Mouse (Mus musculus) stomach, embryonic 15.5 days (tissue): ENCODE measurements at regions not wholly inside any gene's neighbourhood (a gene's known extent, or its start where the extent isn't known, plus 50 kb on each side); places are given as distances from the start of the nearest gene placed in this dataset.
"Not testable (repeated sequence)": the region's sequence is repeated elsewhere in the genome, so short reads cannot be mapped to it uniquely, and the experiment has no call there.

ENCODE experiments used
- ATAC-seq: fragments of 200-750 bp; cut with Nextera tagmentation; 2 replicates; pipeline ENCODE4 v1.8.0; 2017; ENCODE audit warnings: low read depth, moderate number of reproducible peaks, moderate TSS enrichment; ENCODE audit not compliant: insufficient read depth, low FRiP score
- H3K27ac ChIP-seq: fragments of 300-500 bp; sonication (generic); 2 replicates; pipeline ENCODE4 v1.5.1; 2015; ENCODE audit warnings: mild to moderate bottlenecking, inconsistent platforms
- H3K27me3 ChIP-seq: fragments of 300-500 bp; sonication (generic); replicated peaks from 2 replicates; pipeline ENCODE4 v1.6.1; 2015; ENCODE audit warnings: inconsistent platforms
- H3K36me3 ChIP-seq: fragments of 300-500 bp; sonication (generic); 2 replicates; pipeline ENCODE4 v1.6.1; 2015; ENCODE audit warnings: inconsistent platforms
- H3K4me1 ChIP-seq: fragments of 300-500 bp; sonication (generic); 2 replicates; pipeline ENCODE4 v1.6.1; 2015; ENCODE audit warnings: inconsistent platforms
- H3K4me2 ChIP-seq: fragments of 300-500 bp; sonication (generic); 2 replicates; pipeline ENCODE4 v1.6.1; 2015; ENCODE audit warnings: mild to moderate bottlenecking, inconsistent platforms
- H3K4me3 ChIP-seq: fragments of 300-500 bp; sonication (generic); replicated peaks from 2 replicates; pipeline ENCODE4 v1.5.1; 2015; ENCODE audit warnings: inconsistent platforms
- H3K9ac ChIP-seq: fragments of 300-500 bp; sonication (generic); 2 replicates; pipeline ENCODE4 v1.6.1; 2015; ENCODE audit warnings: inconsistent platforms
- H3K9me3 ChIP-seq: fragments of 300-500 bp; sonication (generic); 2 replicates; pipeline ENCODE4 v1.6.1; 2016; ENCODE audit warnings: inconsistent platforms
- WGBS: fragments of 180-500 bp; shearing (Covaris S2); methylation state at CpG from one replicate; pipeline ENCODE4 v1.1.7; 2015; 5-methylcytosine and 5-hydroxymethylcytosine counted together

DNA sequence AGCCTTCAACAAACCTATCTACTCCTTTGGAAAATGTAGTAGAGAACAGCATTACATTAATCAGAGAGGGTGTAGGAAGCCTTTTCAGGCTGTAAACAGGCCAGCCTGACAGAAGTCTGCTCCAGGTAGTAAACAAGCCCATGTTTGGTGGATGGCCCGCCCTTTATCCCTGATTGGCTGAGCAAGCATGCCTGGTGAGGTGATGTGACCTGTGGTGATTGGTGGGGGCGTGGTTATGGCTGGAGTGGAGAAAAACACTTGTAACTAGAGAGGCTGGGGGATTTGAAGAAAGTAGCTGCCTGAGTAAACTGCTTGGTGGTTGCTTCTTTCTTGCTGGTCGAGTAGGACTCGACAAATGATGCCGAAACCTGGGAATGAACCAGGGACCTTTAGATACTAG, 621.3 kb upstream of the Dsel start:
- 74% methylated on average over 5 of the region's 5 CpGs for WGBS
- H3K9ac ChIP-seq, H3K4me3 ChIP-seq, H3K4me1 ChIP-seq, H3K27me3 ChIP-seq, H3K27ac ChIP-seq, ATAC-seq, H3K4me2 ChIP-seq, H3K36me3 ChIP-seq, H3K9me3 ChIP-seq: not testable (repeated sequence)

DNA sequence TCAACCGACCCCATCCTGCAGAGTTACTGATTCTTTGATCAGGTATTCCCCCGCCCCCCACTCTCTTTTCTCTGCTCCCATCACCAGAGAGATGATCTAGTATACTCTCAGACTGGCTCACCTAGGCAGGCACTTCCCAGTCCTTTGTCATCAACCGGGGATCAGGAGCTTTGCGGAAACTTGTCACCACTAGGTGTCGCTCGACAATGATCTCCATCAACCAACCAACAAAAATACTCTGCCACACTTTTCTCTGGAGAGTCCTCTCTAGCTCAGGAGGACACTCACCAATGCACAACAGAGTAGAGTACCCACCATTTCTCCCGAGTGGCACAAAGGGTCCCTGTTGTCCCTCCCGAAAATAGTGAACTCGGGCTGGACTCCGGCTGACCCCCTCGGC, 591.3 kb upstream of the Dsel start:
- Histone ChIP-seq H3K9ac (no peak overlapping the region), H3K27me3 (no peaks in the 10 kb centered on the region), H3K9me3 (no peaks in the 10 kb centered on the region), H3K4me1 (no peaks in the 10 kb centered on the region), H3K4me2 (no peak overlapping the region), H3K27ac (no peak overlapping the region), H3K36me3 (no peaks in the 10 kb centered on the region), H3K4me3 (no peak overlapping the region)
- ATAC-seq = no peak
- 39% methylated on average over 11 of the region's 11 CpGs for WGBS

DNA sequence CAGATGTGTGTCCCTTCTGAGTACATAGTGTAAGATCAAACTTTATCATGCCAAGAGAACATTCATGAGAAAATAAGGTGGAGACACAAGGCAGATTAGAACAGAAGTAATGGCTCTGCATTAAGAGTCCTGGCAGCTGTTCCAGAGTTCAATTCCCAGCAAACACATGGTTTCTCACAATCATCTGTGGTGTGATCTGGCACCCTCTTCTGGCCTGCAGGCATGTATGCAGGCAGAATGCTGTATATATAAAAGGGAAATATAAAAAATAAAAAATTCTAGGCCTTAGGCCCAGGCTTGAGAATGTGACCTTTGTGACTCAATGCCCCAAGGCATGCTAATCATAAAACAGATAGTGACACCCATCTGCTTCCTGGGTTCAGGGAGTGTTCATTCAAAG, 587.7 kb upstream of the Dsel start:
- H3K9ac ChIP-seq = no peak overlapping the region
- H3K4me1 ChIP-seq = no peaks in the 10 kb centered on the region
- H3K27ac ChIP-seq = no peak overlapping the region
- no peak overlapping the region for H3K4me3 ChIP-seq
- H3K9me3 ChIP-seq = no peaks in the 10 kb centered on the region
- no peaks in the 10 kb centered on the region for H3K27me3 ChIP-seq
- ATAC-seq = no peak
- H3K36me3 ChIP-seq = no peaks in the 10 kb centered on the region
- H3K4me2 ChIP-seq = no peak overlapping the region

DNA sequence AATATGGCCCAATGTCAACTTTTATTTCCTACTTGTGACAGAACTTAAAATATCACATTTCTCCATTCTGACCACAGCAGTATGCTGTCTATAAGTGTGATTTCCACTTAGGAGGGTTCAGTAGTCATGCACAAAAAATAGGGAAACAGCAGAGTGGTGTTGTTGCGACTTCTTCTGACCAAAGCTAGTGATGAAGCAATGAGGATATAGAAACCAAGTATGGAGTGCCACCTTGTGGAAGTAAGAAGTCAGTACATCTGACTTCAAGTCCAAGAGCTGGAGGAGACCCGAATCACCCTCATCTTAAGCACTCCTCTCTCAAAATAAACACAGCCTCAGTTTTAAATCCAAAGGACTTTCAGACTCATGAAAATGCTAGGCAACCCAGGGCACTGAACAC, 586.9 kb upstream of the Dsel start:
- no peak for ATAC-seq
- Histone ChIP-seq H3K4me2 (no peak overlapping the region), H3K4me3 (no peak overlapping the region), H3K4me1 (no peaks in the 10 kb centered on the region), H3K27me3 (no peaks in the 10 kb centered on the region), H3K9ac (no peak overlapping the region), H3K27ac (no peak overlapping the region), H3K9me3 (no peaks in the 10 kb centered on the region), H3K36me3 (no peaks in the 10 kb centered on the region)
- WGBS = 14% methylated on average over 2 of the region's 2 CpGs

DNA sequence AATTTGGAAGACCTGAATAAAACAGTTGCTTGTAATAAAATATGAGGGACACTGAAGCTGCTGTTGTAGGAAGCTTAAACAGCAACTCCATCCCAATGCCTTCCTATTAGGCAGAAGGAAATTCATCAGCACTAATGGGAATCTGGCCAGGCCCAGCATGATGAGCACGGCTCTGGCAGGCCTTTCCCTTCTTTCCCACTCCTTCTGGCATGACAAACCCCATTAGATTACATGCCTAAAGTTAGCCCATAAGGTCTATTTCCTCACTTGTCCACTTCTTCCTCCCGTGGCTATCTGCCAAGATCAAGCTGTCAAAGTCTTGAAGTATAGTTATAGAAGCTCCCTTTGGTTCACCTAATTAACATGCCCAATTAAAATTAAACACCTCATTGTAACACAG, 574.4 kb upstream of the Dsel start:
- H3K9me3 ChIP-seq = no peaks in the 10 kb centered on the region
- H3K27me3 ChIP-seq = no peaks in the 10 kb centered on the region
- H3K4me2 ChIP-seq = no peak overlapping the region
- no peaks in the 10 kb centered on the region for H3K4me1 ChIP-seq
- H3K4me3 ChIP-seq = no peak overlapping the region
- H3K27ac ChIP-seq = no peak overlapping the region
- 61% methylated on average over 2 of the region's 2 CpGs for WGBS
- no peak overlapping the region for H3K9ac ChIP-seq
- ATAC-seq = no peak
- no peaks in the 10 kb centered on the region for H3K36me3 ChIP-seq

DNA sequence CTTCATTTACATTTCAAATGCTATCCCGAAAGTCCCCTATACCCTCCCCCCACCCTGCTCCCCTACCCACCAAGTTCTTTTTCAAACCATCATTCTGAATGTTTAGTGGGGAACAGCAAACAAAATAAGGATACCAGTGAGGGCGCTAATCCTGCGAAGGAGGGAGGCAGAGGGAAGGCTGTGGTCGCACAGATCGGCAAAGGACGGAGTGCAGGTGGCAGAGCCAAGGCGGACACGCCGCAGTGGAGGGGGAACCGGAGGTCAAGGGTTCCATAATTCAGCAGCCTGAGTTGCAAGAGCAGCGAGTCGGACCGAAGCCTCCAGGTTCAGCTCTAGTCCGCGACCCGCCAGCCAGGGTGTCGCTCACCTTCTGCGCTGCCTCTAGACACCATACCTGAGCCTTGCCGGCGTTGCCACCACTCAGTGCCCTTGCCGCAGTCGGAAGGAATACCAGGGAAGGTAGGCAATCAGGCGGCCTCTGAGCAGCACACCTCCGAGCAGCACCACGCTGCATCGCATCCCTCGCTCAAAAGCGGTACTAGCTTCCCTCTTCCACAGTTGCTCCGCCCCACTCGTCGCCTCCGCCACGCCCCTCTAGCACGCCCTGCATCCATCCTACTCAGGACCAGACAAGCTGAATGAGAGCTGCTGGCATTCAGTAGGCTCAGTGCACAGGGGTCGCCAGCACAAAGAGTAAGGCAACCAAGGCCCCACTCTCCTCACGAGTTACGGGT, 551.8 kb upstream of the Dsel start:
- ATAC-seq = peak; percentile 56; the same call in 1 of the 2 replicates
- Histone ChIP-seq H3K9ac (no peak overlapping the region), H3K4me2 (peak overlapping the region; percentile 68), H3K27ac (no peak overlapping the region), H3K27me3 (0 out of 2 replicates have a peak, but pooled peaks cover 2% of the 10 kb centered on the region), H3K4me1 (0 out of 2 replicates have a peak, but pooled peaks cover 4% of the 10 kb centered on the region), H3K4me3 (peak overlapping the region; percentile 35), H3K9me3 (no peaks in the 10 kb centered on the region), H3K36me3 (no peaks in the 10 kb centered on the region)
- WGBS = 4% methylated on average over 37 of the region's 37 CpGs

DNA sequence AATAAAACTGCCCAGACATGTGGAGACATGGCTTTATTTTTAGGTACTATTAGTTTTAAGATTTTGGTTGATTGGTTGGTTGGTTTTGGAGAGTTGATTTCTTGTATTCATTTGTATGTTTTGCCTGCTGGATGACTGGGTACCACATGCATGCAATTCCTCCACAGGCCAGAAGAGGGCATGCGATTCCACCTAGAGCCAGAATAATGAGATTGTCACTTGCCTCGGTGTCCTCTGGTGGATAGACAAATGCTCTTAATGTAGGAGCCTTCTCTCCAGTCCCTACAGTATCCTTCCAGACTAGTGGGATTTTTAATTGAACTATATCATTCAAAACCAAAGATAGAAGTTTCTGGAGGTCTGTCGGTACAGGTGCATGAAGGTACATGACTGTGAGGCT, 524.1 kb upstream of the Dsel start:
- H3K27ac ChIP-seq = no peak overlapping the region
- WGBS = 40% methylated on average over 3 of the region's 3 CpGs
- no peak overlapping the region for H3K4me3 ChIP-seq
- no peaks in the 10 kb centered on the region for H3K4me1 ChIP-seq
- H3K36me3 ChIP-seq = no peaks in the 10 kb centered on the region
- no peak overlapping the region for H3K9ac ChIP-seq
- H3K4me2 ChIP-seq = no peak overlapping the region
- ATAC-seq = no peak
- H3K9me3 ChIP-seq = no peaks in the 10 kb centered on the region
- no peaks in the 10 kb centered on the region for H3K27me3 ChIP-seq

DNA sequence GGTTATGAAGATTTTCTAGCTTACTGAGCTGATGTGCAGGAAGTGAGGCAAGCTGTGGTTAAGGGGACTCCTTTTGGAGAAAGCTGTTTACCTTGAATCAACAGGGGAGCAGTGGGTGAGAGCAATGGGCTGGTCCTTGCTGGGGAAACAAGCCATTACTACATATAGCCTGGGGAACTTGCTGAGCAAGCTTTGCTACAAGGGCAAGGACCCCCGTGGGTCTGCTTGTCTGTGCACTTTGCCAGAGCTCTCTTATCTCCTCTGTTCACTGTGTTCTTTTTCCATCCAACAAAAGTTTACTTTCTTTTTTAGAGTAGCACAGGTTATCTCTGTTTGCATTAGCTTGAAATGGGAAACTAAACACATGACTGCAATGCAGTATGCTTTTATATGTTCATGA, 519.3 kb upstream of the Dsel start:
- peak; percentile 92 for ATAC-seq
- WGBS = 25% methylated on average over 1 of the region's 1 CpGs
- H3K27ac ChIP-seq = no peak overlapping the region
- H3K4me3 ChIP-seq = no peak overlapping the region
- no peaks in the 10 kb centered on the region for H3K27me3 ChIP-seq
- H3K4me2 ChIP-seq = no peak overlapping the region
- no peaks in the 10 kb centered on the region for H3K4me1 ChIP-seq
- no peak overlapping the region for H3K9ac ChIP-seq
- no peaks in the 10 kb centered on the region for H3K9me3 ChIP-seq
- H3K36me3 ChIP-seq = no peaks in the 10 kb centered on the region

DNA sequence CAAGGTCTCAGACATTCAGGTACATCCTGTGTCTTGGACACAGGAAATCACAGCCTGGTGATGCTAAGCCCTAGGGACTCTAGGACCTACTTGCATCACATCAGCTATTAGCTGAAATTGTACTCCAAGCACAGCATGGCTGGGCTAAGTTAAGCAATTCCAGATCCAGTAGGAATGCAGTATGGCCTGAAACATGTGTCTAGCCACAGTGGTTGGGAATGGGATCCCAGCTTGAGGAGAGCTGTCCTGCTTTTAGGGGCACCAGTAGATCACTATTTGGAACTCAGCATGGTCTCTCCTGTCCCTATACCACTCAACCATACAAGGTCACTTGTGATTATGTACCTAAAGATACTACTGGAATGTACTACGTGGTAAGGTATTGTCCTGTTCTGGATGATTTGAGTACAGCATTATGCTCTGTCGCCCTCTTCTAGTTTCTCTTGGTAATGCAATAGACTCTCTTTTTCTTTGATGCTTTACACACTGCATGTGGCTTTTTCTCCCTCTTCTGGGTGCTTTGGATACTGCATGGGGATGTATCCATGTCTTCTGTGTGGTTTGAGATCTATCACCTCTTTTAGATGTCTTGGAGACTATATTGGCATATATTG, 515.0 kb upstream of the Dsel start:
- whole genome bisulfite sequencing = 21% methylated on average over 2 of the region's 2 CpGs
- no peaks in the 10 kb centered on the region for H3K4me1 ChIP-seq
- ATAC-seq = peak; percentile 54

DNA sequence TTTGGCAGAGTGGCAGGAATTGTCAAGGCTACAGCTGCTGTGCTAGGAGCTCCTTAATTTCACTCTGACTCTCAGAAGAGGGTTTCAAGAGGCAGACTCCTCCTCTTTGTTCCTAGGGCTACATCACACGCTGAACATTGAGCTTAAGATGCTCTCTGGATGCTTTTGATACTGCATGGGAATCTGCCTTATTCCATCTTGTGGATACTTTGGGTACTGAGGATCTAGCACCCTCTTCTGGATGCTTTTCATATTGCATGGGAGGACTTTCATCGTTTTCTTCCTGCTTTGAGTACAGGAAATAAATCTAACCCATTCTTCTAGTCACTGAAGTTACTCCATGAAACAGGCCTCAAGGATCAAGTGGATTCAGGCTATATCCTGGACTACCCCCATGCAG, 513.9 kb upstream of the Dsel start:
- H3K4me3 ChIP-seq = no peak overlapping the region
- H3K9ac ChIP-seq = no peak overlapping the region
- H3K9me3 ChIP-seq = no peaks in the 10 kb centered on the region
- 7% methylated on average over 2 of the region's 2 CpGs for WGBS
- H3K36me3 ChIP-seq = no peaks in the 10 kb centered on the region
- H3K4me1 ChIP-seq = no peaks in the 10 kb centered on the region
- H3K27me3 ChIP-seq = no peaks in the 10 kb centered on the region
- ATAC-seq = no peak
- H3K4me2 ChIP-seq = no peak overlapping the region
- no peak overlapping the region for H3K27ac ChIP-seq

More for the DNA sequence above, 515.0 kb upstream of the Dsel start:
- Histone ChIP-seq H3K27ac (no peak overlapping the region), H3K9ac (no peak overlapping the region), H3K36me3 (no peaks in the 10 kb centered on the region), H3K27me3 (no peaks in the 10 kb centered on the region), H3K4me3 (no peak overlapping the region), H3K4me2 (no peak overlapping the region), H3K9me3 (no peaks in the 10 kb centered on the region)

DNA sequence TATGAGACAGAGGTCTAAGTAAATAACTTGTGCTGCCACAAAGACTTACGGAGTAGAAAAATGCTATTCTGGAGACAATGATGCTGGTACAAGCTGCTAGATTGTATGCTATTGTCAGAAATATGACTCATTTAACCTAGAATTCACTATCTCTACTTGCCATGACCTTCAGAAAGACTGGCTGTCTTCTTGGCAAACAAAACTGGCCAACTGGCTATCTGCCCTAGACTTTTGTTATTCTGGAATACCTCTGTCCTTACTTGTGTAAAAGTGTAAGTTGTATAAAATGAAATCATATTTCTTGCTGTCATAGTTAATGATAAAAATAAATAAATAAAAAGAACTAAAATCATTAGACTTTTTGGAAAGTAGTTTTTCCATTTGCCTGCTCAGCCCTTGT, 491.1 kb upstream of the Dsel start:
- no peaks in the 10 kb centered on the region for H3K27me3 ChIP-seq
- no peak overlapping the region for H3K9ac ChIP-seq
- H3K4me3 ChIP-seq = no peak overlapping the region
- no peak overlapping the region for H3K27ac ChIP-seq
- no peaks in the 10 kb centered on the region for H3K4me1 ChIP-seq
- no peak for ATAC-seq
- 86% methylated on average over 1 of the region's 1 CpGs for WGBS
- no peaks in the 10 kb centered on the region for H3K9me3 ChIP-seq
- no peak overlapping the region for H3K4me2 ChIP-seq
- H3K36me3 ChIP-seq = no peaks in the 10 kb centered on the region
